Mouse (Mus musculus): ENCODE measurements around the gene Ccdc87. TPM values are rescaled to one million over a fixed set of nuclear protein-coding genes. Genes with fewer than 3 reads are reported as not detected.

Ccdc87 gene
- polyA plus RNA-seq, 1 experiment from 2014 or later = 0.07 TPM

DNA sequence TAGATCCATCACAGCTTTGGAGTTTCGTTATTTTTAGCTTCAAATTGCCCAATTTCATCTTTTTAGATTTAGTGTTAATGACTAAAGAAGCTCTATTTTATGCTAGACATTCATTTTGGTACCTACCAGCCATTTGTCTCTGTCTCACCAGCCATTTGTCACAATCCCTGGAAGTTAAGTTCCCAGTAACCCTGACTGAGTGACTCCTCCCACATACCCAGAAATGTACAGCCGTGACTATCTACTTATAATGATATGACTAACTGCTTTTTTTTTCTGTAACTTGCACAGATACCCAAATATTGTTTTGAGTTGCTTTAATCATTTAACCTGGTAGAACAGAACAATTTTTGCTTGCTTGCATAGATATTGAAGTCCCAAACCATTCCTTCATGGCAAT lies 6.7 kb downstream of the Ccdc87 start:
- H3K9ac ChIP-seq (replicated peaks; ENCODE audit: low read depth, low read length) = no peak overlapping the region
- no peak for ATAC-seq (ENCODE audit: insufficient number of reproducible peaks, insufficient read depth, low FRiP score, low read depth)
- WGBS = 55% methylated on average over 2 of the region's 2 CpGs

DNA sequence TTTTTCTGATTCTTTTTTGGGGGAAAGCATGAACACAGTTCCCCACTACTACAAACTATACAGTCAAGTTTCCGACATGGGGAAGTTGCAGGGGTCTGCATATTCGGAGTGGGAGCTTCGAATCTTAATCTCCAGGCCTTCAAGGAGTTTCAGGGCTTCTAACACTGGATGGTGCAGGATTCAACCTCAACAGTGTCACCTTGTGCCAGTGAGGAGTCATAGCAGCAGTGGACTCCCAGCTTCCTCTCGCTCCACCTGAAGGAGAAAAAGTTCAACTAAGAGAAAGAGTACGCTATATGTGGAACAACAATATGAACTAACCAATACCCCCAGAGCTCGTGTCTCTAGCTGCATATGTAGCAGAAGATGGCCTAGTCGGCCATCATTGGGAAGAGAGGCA lies 8.3 kb downstream of the Ccdc87 start:
- no peak overlapping the region for H3K4me3 ChIP-seq (ENCODE audit: low read depth, low read length)
- no peak overlapping the region for H3K27ac ChIP-seq (ENCODE audit: low read length)
- H3K9me3 ChIP-seq (ENCODE audit: control insufficient read depth, low read depth, low read length) = no peaks in the 10 kb centered on the region
- H3K36me3 ChIP-seq (ENCODE audit: control insufficient read depth, insufficient read depth, low read length) = no peaks in the 10 kb centered on the region
- no peak for ATAC-seq (ENCODE audit: insufficient number of reproducible peaks, insufficient read depth, low FRiP score, low read depth)
- no peaks in the 10 kb centered on the region for H3K27me3 ChIP-seq (ENCODE audit: control insufficient read depth, insufficient read depth, low read length)
- H3K9ac ChIP-seq (replicated peaks; ENCODE audit: low read depth, low read length) = no peak overlapping the region
- no peaks in the 10 kb centered on the region for H3K4me1 ChIP-seq (ENCODE audit: control insufficient read depth, insufficient read depth, low read length)
- H3K4me2 ChIP-seq (replicated peaks; ENCODE audit: low read depth, low read length) = no peak overlapping the region
- WGBS = 29% methylated on average over 7 of the region's 7 CpGs

More for the DNA sequence above, 6.7 kb downstream of the Ccdc87 start:
- H3K4me1 ChIP-seq (ENCODE audit: control insufficient read depth, insufficient read depth, low read length) = no peaks in the 10 kb centered on the region
- H3K9me3 ChIP-seq (ENCODE audit: control insufficient read depth, low read depth, low read length) = no peaks in the 10 kb centered on the region
- no peak overlapping the region for H3K4me2 ChIP-seq (replicated peaks; ENCODE audit: low read depth, low read length)
- H3K27ac ChIP-seq (ENCODE audit: low read length) = no peak overlapping the region
- H3K27me3 ChIP-seq (ENCODE audit: control insufficient read depth, insufficient read depth, low read length) = 0 out of 2 replicates have a peak, but pooled peaks cover 8% of the 10 kb centered on the region
- H3K4me3 ChIP-seq (ENCODE audit: low read depth, low read length) = no peak overlapping the region
- H3K36me3 ChIP-seq (ENCODE audit: control insufficient read depth, insufficient read depth, low read length) = no peaks in the 10 kb centered on the region

- Histone ChIP-seq H3K4me2 (replicated peaks; ENCODE audit: low read depth, low read length) (no peak overlapping the region), H3K4me1 (ENCODE audit: control insufficient read depth, insufficient read depth, low read length) (peaks cover 5% of the 10 kb centered on the region; the same call in 1 of the 2 replicates), H3K4me3 (ENCODE audit: low read depth, low read length) (no peak overlapping the region), H3K36me3 (ENCODE audit: control insufficient read depth, insufficient read depth, low read length) (no peaks in the 10 kb centered on the region), H3K9me3 (ENCODE audit: control insufficient read depth, low read depth, low read length) (no peaks in the 10 kb centered on the region), H3K27ac (ENCODE audit: low read length) (no peak overlapping the region), H3K9ac (replicated peaks; ENCODE audit: low read depth, low read length) (no peak overlapping the region), H3K27me3 (ENCODE audit: control insufficient read depth, insufficient read depth, low read length) (no peaks in the 10 kb centered on the region)
- no peak for ATAC-seq (ENCODE audit: insufficient number of reproducible peaks, insufficient read depth, low FRiP score, low read depth)
- WGBS = 50% methylated on average over 4 of the region's 4 CpGs
Observed at GRCm38 (mm10) chr19:4849800-4850199, 10.6 kb downstream of the Ccdc87 start.

DNA sequence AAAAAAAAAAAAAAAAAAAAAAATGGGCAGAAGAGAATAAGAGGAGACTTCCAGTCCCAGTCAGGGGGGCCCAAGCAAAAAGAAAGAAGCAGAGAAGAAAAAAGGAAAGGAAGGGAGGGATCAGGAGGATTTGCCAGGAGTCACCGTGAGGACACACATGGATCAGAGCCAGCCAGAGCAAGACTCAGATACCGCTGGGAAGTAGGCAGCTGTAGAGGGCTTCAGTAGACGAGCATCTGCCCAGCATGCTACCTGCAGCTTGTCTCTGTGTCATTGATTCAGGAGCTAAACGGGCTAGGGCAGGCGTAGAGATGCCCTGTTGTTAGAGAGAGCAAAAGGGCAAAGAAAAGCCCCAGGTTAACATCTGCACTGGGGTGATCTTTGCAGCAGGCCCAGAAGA lies 11.1 kb downstream of the Ccdc87 start:
- Histone ChIP-seq H3K9ac (replicated peaks; ENCODE audit: low read depth, low read length) (no peak overlapping the region), H3K27ac (ENCODE audit: low read length) (no peak overlapping the region), H3K9me3 (ENCODE audit: control insufficient read depth, low read depth, low read length) (no peaks in the 10 kb centered on the region), H3K4me3 (ENCODE audit: low read depth, low read length) (no peak overlapping the region), H3K27me3 (ENCODE audit: control insufficient read depth, insufficient read depth, low read length) (no peaks in the 10 kb centered on the region), H3K4me2 (replicated peaks; ENCODE audit: low read depth, low read length) (no peak overlapping the region), H3K4me1 (ENCODE audit: control insufficient read depth, insufficient read depth, low read length) (peaks cover 5% of the 10 kb centered on the region; the same call in 1 of the 2 replicates), H3K36me3 (ENCODE audit: control insufficient read depth, insufficient read depth, low read length) (no peaks in the 10 kb centered on the region)
- WGBS = 51% methylated on average over 5 of the region's 5 CpGs
- ATAC-seq (ENCODE audit: insufficient number of reproducible peaks, insufficient read depth, low FRiP score, low read depth) = no peak

- ATAC-seq (ENCODE audit: insufficient number of reproducible peaks, insufficient read depth, low FRiP score, low read depth) = peak; percentile 76; the same call in 1 of the 2 replicates
- 3% methylated on average over 45 of the region's 45 CpGs for WGBS
- Histone ChIP-seq H3K4me1 (ENCODE audit: control insufficient read depth, insufficient read depth, low read length) (peaks cover 5% of the 10 kb centered on the region), H3K36me3 (ENCODE audit: control insufficient read depth, insufficient read depth, low read length) (no peaks in the 10 kb centered on the region), H3K9ac (replicated peaks; ENCODE audit: low read depth, low read length) (peak within 1 kb of the TSS; percentile 50), H3K4me3 (ENCODE audit: low read depth, low read length) (peak within 1 kb of the TSS; percentile 61), H3K27me3 (ENCODE audit: control insufficient read depth, insufficient read depth, low read length) (no peaks in the 10 kb centered on the region), H3K27ac (ENCODE audit: low read length) (peak within 1 kb of the TSS; percentile 15; the same call in 1 of the 2 replicates), H3K9me3 (ENCODE audit: control insufficient read depth, low read depth, low read length) (no peaks in the 10 kb centered on the region), H3K4me2 (replicated peaks; ENCODE audit: low read depth, low read length) (peak within 1 kb of the TSS; percentile 97)
Observed at GRCm38 (mm10) chr19:4854552-4855469, 15.6 kb downstream of the Ccdc87 start, which contains the start of gene Ctsf. Gene Ctsf (plus strand): TSS chr19:4855130.

- Histone ChIP-seq H3K4me1 (ENCODE audit: control insufficient read depth, insufficient read depth, low read length) (peaks cover 5% of the 10 kb centered on the region), H3K4me3 (ENCODE audit: low read depth, low read length) (peak overlapping the region; percentile 61), H3K9me3 (ENCODE audit: control insufficient read depth, low read depth, low read length) (no peaks in the 10 kb centered on the region), H3K4me2 (replicated peaks; ENCODE audit: low read depth, low read length) (peak overlapping the region; percentile 97), H3K27ac (ENCODE audit: low read length) (peak overlapping the region; percentile 15; the same call in 1 of the 2 replicates), H3K27me3 (ENCODE audit: control insufficient read depth, insufficient read depth, low read length) (no peaks in the 10 kb centered on the region), H3K9ac (replicated peaks; ENCODE audit: low read depth, low read length) (peak overlapping the region; percentile 50), H3K36me3 (ENCODE audit: control insufficient read depth, insufficient read depth, low read length) (no peaks in the 10 kb centered on the region)
- WGBS = 2% methylated on average over 14 of the region's 14 CpGs
- ATAC-seq (ENCODE audit: insufficient number of reproducible peaks, insufficient read depth, low FRiP score, low read depth) = 0 out of 2 replicates have a peak, but pooled peaks have one; percentile 35
Observed at GRCm38 (mm10) chr19:4855470-4855820, 16.3 kb downstream of the Ccdc87 start.

GRCm38 (mm10) chr19:4855951-4856350 lies 16.8 kb downstream of the Ccdc87 start:
- Histone ChIP-seq H3K4me1 (ENCODE audit: control insufficient read depth, insufficient read depth, low read length) (peaks cover 5% of the 10 kb centered on the region), H3K36me3 (ENCODE audit: control insufficient read depth, insufficient read depth, low read length) (no peaks in the 10 kb centered on the region), H3K27ac (ENCODE audit: low read length) (no peak overlapping the region), H3K4me3 (ENCODE audit: low read depth, low read length) (peak overlapping the region; percentile 61), H3K4me2 (replicated peaks; ENCODE audit: low read depth, low read length) (peak overlapping the region; percentile 97; the same call in 1 of the 2 replicates), H3K9me3 (ENCODE audit: control insufficient read depth, low read depth, low read length) (no peaks in the 10 kb centered on the region), H3K9ac (replicated peaks; ENCODE audit: low read depth, low read length) (no peak overlapping the region), H3K27me3 (ENCODE audit: control insufficient read depth, insufficient read depth, low read length) (no peaks in the 10 kb centered on the region)
- no peak for ATAC-seq (ENCODE audit: insufficient number of reproducible peaks, insufficient read depth, low FRiP score, low read depth)
- WGBS = 79% methylated on average over 4 of the region's 4 CpGs

- no peaks in the 10 kb centered on the region for H3K27me3 ChIP-seq (ENCODE audit: control insufficient read depth, insufficient read depth, low read length)
- peak; percentile 64; the same call in 1 of the 2 replicates for ATAC-seq (ENCODE audit: insufficient number of reproducible peaks, insufficient read depth, low FRiP score, low read depth)
- H3K36me3 ChIP-seq (ENCODE audit: control insufficient read depth, insufficient read depth, low read length) = no peaks in the 10 kb centered on the region
- 64% methylated on average over 6 of the region's 6 CpGs for WGBS
- H3K4me3 ChIP-seq (ENCODE audit: low read depth, low read length) = no peak overlapping the region
- H3K27ac ChIP-seq (ENCODE audit: low read length) = no peak overlapping the region
- no peak overlapping the region for H3K9ac ChIP-seq (replicated peaks; ENCODE audit: low read depth, low read length)
- H3K4me2 ChIP-seq (replicated peaks; ENCODE audit: low read depth, low read length) = no peak overlapping the region
- peaks cover 5% of the 10 kb centered on the region for H3K4me1 ChIP-seq (ENCODE audit: control insufficient read depth, insufficient read depth, low read length)
- no peaks in the 10 kb centered on the region for H3K9me3 ChIP-seq (ENCODE audit: control insufficient read depth, low read depth, low read length)
Observed at GRCm38 (mm10) chr19:4859081-4859480, 19.9 kb downstream of the Ccdc87 start.

All from stomach, embryonic 14.5 days (tissue).